Mouse (Mus musculus) fibroblast of lung, adult 2 months (primary cell): ENCODE results near the gene Mid1.
A peak's percentile ranks its signal among the peaks of the same experiment; 100 is the strongest.
"Not testable (repeated sequence)": the region's sequence is repeated elsewhere in the genome, so short reads cannot be mapped to it uniquely, and the experiment has no call there.

Experiments used
- DNase-seq: peaks from one replicate; pipeline ENCODE4 v3.0.0-alpha.2; 2011; ENCODE audit warnings: low read depth

The Mid1 gene

DNA sequence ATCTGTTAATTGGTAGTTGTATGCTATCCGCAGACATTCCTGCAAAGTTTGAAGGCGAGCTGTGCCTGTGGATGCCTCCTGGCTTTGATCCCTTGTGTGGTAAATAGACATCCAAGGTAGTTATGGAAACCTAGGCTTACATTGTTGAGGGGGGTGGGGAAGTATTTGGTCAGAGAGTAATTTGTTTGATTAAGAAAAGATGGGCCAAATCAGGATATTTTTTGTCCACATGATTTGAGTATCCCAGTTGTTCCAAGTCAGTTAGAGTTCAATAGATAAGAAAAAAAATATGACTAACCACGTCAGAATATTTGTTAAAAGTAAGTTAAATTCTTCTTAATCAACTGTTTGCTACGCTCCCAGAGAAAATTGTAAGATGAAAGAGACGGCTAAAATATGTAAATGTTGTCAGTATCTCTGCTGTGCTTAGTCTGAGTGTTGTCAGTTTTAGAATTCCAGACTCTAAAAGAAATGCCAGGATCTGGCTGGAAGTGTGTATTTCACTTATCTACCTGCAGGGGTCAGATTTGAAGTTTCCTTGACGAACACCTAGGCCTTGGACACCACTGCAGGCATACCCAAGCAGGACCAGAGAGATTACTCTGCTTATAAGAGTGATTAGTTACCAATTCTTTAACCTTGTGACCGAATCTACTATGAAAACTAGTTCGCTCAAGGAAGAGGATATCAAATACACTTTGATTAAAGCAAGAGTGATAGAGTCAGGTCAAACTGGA is 198.7 kb downstream of the Mid1 start:
- DNase-seq: no peak

DNA sequence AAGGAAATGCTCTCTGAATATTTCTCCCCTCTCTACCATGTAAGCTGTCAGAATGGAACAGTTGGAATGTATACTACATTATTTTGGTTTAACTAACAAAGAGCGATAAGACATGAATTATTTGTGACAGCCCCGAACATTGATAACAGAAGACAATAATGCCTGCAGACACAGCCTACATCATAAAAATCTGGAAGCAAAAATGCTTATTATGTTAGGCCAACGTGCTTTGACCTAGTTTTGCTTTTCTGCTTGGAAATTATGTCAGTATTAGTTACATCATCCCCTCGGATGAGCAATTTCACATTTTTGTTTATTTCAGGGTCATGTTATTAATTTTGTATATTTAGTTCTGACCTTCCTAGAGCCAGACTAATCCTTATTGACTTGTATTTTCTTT is 205.5 kb downstream of the Mid1 start:
- DNase-seq: no peak

DNA sequence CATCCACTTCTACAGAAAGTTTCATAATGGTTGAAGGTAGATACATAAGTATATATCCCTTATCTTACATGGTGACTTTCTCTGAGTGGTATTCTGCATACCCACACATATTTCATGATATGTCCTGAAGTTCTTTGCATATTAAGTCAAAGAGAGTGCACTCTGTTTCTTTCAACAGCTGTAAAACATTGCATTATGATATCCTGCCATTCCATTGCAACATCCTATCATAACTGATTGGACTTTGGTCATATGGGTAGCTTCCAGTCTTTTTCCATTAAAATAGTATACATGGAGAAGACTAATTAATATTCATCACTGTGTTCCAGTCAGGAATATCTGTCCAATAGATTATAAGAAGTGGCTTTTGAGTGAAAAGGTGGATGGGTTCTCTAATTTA is 207.1 kb downstream of the Mid1 start:
- DNase-seq: no peak

DNA sequence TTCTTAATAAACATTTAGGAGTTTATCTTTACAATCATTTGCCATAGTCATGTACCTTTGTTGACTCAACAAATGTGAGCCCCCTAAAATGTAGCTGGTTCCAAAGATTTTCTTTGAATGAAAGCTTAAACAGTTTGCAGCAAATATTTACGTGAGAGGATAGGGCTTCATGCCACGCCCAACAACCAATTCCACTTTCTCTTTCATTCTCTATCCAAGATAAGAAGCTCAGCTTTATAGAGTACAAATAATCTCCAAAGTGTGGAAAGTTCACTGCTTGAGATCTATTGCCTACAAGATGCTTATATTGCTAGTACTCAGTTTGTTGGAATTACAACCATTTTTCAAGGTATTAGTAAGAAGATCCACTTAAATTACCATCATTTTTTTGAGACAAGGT is 207.6 kb downstream of the Mid1 start:
- no peak for DNase-seq

DNA sequence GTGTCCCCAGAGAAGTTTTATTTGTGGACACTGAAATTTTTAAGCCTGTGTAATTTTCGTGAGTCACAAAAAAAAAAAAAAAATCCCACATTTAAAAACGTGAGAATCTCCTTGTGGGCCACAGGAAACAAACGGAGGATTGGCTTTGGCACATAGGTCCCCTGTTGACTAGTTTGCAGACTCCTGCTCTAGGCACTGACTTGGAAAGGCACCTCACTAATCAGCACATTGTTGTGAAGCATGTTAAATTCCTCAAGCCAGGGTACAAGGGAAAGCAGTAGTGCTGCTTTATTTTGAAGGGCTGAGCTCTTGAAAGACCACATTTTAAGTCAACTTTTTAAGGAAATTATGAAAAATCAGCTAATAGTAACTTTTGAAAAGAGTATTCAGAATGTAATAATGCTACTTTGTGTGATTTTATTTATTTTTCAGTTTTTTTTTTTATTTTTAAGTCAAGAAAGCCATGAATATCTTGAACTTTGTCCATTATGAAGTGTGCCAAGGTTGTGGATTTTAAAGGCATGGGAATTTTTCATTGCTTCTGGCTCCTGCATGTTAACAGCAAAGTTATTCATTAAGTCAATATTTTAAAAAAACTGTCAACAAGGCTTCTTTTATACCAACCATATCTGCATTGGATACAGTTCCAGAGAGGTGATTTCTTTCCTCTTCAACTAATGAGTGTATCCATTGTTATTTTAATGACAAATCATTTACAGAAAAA is 214.4 kb downstream of the Mid1 start:
- DNase-seq: peak; percentile 47

DNA sequence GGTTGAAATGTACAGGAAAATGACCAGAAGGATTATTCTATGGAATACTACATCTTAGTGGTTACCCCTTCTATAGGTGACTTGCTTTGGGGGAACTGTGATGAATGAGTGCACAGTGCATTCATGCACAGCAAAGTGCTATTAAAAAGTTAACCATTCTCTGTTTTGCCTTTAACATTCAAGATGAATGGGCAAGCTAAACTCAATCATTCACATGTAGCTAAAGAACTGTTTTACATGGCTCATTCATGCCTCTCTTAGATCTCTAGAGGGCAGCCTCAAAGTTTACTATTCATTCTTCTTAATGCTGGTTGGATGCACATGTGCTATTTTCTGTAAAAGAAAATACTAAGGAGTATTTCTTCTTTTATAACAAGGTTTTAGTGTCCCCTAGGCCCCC is 217.9 kb downstream of the Mid1 start:
- DNase-seq: no peak

DNA sequence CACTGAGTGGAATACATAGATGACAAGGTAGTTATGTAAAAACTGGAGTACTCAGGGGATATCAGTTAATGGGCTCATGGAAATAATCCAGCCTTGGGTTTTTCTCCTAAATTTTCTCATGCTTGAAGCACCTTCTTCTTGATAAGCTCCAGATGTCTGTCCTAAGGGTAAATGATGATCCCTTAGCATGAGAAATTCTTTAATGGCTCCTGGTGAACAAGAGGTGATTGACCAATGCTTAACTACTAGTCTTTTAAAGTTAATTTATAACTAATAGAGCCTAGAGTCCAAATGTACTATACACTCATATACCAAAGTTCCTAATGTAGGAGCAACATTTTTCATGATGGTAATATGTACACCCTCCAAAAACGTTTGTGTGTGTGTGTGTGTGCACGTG is 218.7 kb downstream of the Mid1 start:
- DNase-seq: no peak

DNA sequence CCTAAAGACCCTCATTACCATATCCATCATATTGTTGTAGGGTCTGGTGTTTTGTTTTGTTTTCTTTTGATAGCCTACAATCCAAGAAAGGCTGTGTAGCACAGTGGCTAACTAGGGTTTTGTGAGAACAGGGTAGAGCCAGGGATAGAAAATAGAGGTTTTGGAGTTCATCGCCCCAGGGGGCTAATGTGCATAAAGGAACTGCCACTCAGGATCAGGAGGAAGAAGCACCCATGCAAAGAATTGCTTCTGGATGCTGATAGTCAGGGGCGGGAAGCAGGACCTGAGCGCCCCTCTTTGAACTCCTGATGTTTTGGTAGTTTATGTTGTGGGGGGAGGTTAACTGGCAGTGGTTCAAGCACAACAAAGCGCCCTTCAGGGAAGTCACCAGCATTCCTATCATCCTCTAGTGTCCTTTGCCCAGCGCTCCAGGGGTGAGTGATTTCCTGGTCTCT is 221.1 kb downstream of the Mid1 start:
- no peak for DNase-seq

DNA sequence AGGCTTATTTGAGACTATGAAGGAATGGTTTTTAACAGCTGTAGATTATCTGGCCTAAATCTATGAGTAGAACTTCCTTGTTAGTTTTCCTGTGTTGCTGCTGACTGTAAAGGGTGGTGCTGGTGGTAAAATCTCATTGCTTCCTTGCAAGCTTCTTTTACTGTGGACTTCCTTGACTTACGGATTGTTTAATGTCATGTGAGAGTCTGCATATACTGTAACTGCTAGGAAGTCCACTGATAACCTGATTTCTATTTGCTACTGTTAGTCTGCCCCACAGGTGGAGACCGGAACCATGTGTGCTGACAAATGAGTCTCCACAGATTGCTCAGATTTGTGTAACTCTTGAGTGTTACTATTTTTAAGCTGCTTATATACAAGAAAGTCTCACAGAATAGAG is 224.9 kb downstream of the Mid1 start:
- DNase-seq: no peak

DNA sequence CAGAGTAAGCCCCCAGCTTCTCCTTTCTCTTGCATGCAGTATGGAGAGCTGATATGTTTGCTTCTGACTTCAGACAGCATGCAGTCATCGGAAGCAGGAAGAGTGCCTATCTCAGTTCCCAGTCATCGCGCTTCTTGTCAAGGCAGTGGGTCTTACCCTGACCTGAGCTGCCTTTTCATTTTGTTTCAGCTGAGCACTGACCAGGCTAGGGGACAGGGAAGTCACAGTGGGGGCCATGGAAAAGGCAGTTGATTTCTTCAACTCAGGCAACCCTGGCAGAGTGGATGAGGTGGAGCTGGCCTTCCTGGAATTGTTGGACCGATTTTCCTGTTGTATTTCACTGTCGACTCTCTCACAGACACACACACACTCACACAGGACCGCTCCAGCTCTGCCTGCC is 230.7 kb downstream of the Mid1 start:
- no peak for DNase-seq

DNA sequence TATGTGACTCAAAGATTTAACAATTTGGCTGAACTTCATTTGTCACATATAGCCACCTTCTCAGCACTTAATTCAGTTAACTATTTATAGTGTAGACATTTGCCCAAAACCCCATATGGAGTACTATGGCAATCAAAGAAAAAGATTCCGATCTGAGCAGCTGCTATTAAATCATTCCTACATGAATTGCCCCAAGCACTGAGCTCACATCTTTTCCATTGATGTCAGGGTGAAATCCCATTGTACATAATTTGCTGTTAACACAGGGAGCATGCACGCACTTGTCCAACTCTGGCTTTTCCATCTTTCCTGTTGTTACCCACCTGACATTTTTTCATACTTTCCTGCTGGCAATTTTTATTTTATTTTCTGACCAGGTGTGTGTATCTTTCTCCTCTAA is 237.5 kb downstream of the Mid1 start:
- DNase-seq: no peak

DNA sequence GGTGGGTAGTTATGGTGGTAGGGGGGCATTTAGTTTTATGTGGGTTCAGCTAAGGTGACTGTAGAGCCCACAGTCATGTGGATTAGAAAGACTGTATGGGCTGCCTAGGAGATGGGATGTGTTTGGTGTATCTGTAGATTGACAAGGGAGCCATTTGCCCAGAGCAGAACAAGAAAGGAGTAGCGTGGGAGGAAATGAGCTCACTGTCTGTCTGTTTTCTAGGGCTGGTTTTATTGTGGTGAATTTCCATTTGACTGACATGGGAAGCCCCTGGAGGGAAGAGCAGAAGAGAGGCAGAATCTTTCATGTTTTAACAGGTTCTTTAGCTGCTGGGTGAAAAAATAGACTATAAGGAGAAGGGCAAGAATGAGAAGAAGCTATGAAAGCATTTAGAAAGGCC is 238.4 kb downstream of the Mid1 start:
- DNase-seq: no peak

DNA sequence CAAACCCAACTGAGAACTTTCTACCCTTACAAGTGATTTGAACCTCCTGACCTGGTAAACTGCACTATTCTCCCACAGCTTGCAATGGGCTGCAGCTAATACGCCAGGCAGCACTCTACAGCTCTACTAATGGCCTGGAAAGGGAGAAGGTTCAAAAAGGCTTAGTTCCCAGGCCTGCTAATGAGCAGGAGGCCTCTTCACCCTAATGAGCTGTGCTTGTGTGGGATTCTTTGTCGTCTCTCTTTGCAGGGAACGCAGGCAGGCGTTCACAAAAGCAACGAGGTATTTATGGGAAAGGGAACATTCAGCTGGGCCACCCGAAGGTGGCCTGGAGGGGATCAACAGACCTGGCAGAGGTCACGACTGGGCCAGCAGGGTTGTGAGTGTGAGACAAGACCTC is 240.6 kb downstream of the Mid1 start:
- DNase-seq: no peak

DNA sequence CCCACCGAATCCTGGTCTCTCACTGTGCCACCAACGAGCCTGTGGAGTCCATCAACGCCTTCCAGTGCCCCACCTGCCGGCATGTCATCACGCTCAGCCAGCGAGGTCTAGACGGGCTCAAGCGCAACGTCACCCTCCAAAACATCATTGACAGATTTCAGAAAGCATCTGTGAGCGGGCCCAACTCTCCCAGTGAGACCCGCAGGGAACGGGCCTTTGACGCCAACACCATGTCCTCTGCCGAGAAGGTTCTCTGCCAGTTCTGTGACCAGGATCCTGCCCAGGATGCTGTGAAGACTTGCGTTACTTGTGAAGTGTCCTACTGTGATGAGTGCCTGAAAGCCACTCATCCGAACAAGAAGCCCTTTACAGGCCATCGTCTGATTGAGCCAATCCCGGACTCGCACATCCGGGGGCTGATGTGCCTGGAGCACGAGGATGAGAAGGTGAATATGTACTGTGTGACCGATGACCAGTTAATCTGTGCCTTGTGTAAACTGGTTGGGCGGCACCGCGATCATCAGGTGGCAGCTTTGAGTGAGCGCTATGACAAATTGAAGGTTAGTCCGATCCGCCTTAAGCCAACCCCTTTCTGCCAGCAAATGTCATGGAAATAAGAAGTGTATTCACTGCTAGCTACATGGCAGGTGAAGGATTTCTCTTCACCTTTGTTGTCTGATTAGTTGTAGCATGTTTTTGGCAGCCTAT is 242.3 kb downstream of the Mid1 start:
- DNase-seq: no peak

DNA sequence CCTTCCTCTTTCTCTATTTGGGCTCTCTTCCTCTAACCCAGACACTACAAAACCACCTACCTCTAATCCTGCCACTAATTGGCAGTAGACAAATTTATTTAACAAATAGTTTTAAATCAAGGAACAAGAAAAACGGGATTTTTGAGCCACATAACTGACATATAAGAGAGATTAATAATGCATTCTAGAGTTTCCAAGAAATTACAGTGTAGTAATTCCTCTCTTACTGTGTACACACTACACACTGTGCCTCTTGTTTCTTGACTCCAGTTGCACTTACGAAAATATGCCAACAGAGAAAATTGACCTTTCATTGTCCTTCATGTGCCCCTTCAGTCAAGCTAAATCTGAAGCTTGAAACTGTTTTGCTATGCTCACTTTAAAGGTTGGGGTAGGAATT is 245.9 kb downstream of the Mid1 start:
- no peak for DNase-seq

DNA sequence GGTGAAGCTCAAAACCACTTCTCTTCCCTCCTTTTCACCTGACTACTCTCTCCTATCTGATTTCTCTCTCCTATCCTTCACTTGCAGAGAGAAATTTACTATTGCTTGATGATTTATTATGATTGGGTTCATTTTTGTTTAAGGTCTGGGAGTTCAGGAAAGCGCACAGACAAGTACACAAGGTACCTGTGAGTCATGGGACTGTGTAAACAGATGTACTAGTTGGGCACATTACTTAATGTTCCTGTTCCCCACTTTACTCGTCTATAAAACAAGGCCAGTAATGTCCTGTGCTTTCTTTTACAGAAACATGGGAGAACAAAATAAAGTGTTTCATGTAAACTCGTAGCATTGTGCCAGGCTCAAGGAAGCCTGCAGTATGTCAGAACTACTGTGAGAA is 248.2 kb downstream of the Mid1 start:
- no peak for DNase-seq

DNA sequence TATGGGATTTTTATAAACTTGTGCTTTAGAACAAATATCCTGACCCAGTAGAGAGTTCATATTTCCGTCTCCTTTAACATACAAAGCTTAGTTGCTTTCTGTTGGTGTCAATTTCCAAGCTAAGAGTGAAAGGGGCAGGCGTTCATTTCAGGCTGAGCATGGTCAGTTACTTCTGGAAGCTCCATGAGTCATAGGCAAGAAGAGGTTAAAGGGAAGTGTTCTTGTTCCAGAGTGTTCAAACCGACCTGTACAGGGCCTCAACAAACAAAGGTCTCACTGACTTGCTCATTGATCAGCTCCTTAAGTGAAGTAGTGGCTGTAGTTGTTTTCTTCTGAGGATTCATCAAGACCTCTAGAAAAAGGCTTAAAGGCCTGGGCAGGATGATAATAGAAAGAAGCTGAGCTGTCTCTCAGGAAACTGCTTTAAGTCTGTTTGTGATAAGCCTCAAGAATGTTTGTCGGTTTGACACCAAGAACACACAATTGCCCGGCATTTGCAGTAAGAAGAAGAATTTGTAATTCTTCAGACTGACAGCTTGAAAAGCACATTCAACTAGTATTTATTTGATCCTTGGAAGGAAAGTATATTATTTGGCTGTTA is 252.2 kb downstream of the Mid1 start:
- DNase-seq: no peak

DNA sequence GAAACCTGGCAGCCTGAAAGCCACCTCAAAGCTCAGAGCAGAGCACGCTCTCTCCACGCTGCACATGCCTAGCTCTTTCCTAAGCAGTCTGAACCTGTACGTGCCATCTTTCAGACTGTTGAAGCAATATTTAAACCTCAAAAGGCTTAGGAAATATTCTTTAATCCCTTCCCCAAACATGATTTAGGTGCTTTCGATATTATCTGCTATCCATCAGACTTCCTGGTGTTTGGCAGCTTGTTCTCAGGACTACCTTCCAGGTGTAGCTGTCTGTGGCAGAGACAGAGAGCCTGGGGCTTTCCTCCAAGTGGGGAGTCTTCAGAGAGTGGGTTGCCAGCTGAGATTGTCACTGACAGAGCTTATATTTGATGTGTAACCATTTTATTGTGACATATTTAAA is 255.5 kb downstream of the Mid1 start:
- DNase-seq: no peak

DNA sequence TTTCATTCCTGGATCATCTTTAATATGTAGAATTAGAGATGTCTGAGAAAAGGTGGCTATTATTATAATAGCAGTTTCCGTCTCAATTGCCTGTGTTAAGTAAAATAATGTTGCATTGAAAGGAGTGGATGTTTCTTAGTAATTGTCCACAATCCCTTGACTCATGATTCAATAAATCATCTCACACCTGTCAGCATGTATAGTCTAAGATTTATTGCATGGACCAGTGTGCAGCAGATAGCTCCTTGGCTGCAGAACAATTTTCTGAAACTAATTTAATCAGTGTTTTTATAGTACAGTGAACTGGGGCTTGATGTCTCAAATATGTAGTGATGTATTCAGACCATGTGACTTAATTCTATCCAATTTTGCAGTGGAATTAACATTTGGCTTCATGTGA is 265.6 kb downstream of the Mid1 start:
- DNase-seq: no peak

DNA sequence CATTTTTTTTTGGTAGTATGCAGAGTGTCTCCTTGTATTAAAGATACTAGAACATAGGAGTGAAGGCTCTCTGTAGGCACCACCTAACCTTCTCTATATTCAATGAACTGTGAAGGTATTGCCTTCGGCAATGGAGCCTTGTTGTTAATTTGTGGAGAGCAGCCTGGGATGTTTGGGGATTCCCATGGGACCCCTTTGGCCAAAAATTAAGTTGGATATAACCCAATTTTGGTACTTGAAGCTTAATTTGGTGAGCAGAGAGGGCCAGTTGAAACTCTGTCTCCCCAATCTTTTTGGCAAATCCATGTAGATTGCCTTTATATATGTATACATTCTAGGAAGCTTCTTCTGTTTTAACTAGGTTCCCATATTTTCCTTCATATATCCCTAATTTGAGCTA is 284.3 kb downstream of the Mid1 start:
- no peak for DNase-seq

DNA sequence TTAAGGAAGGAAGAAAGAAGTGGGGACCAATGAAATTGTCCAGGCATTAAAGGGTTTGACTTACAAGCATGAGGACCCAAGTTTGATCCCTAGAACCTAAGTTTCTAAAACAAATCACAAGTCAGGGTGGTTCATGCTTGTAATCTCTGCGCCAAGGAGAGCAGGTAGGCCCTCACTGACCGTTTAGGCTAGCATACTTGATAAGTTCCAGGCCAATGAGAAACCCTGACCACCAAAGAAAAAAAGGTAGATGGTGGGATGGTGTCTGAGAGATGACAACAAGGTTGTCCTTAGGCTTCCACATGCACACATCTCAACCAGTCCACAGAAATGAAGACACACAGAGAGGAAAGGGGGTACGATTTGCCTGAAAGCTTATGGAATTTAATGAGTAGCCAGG is 284.8 kb downstream of the Mid1 start:
- not testable (repeated sequence) for DNase-seq

DNA sequence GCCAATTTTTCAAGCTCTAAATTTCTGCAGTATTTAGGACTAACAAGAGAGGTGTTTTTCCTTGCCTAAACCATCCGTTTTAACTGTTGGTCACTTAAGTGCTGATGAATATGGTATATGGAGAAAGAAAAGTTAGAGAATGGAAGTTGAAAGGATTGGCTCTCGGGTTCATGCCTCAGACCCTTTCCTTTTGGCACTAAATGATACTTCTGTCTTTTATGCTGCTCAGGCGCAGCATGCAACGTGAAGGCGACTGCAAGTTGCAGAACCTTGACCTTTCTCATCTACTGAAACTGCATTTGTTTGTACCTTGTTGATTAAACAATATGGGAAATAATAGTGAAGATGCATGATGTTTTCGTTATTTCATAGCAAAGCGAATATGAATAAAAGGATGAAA is 285.5 kb downstream of the Mid1 start:
- DNase-seq: not testable (repeated sequence)

DNA sequence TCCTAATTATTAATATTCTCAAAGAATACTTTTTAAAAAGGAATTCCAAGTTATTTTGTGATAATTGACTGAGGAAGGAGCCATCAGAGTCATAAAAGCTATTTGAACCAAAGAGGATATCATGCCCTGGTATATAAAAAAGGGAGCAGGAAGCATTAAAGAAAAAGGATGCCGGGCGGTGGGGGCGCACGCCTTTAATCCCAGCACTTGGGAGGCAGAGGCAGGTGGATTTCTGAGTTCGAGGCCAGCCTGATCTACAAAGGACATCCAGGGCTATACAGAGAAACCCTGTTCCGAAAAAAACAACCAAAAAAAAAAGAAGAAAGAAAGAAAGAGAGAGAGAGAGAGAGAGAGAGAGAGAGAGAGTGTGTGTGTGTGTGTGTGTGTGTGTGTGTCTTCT is 286.6 kb downstream of the Mid1 start:
- not testable (repeated sequence) for DNase-seq
